Mouse (Mus musculus) MEL (cell line): ENCODE measurements around the gene Pln. TPM values are rescaled to one million over a fixed set of nuclear protein-coding genes. Genes with fewer than 3 reads are reported as not detected.

Experiments
- RAD21 ChIP-seq: IDR thresholded peaks from 2 replicates; pipeline ENCODE4 v1.6.1; 2011; ENCODE audit warnings: mild to moderate bottlenecking, low read depth, low read length, improper control_type of control experiment
- polyA plus RNA-seq, 2 experiments: library from polyadenylated mRNA; stranded (reverse) in 1 of 2; unstranded in 1 of 2; fragments of >175 nt in 1 of 2; fragments of >200 nt in 1 of 2; gene quantifications; 2 replicates each; pipeline versions ENCODE4 v1.2.1 to v1.2.4; 2012; ENCODE audit warnings: low replicate concordance in 2 of 2, low read depth in 1 of 2; ENCODE audit not compliant: insufficient read length in 2 of 2, insufficient read depth in 1 of 2, missing spikeins in 1 of 2
- total RNA-seq: library from RNA; depleted of rRNA; stranded (reverse); fragments of 300-350 nt; gene quantifications from 2 replicates; pipeline ENCODE4 v1.2.3, GENCODE M21; 2012; rRNA removed

Gene Pln
- total and polyA plus RNA-seq, 3 experiments: 0.22 to 1.3 TPM; not detected in 1

DNA sequence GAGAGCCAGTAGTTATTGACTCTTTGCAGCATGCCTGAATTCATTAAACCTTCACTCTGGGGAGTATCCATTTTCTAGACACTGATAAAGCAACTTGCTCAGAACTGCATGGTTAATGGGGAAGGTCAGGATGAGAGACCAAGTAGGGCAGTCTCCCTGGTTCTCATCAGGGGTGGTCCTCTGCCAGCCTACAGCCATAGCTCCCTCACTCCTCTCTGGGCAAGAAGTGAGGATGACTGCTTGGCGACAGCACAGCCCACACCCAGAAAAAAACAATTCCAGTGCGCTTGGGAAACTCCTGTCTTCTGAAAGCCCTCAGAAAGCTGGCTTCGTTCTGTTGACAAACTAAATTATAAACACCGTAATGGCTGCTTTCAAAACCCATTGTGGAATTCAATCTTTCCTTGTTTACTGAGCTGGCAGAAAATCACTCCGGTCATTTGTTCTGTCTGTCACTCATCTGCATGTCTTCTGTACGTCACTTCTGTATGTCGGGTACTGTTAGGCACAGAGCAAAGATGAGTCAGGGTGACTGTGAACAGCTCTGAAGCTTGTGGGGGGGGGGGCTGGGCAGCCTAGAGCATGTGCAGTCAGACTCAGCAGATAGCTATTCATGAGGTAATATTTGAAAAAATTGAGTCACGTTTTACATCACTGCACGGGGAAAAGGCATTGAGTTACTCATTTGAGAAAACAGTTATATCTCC lies 57.6 kb downstream of the Pln start (continued):
- TF ChIP-seq RAD21: no peak

Other genes with a start within 250 kb of the Pln start
- gene Cep85l, start 42.3 kb downstream of the Pln start, total RNA-seq: 2.1 and 2.2 TPM in 2 replicates
- 10 to 100 TPM in 1 of 2 experiments, 1 to 10 TPM in 1; 3.0 to 43.1 TPM for gene Cep85l, start 42.3 kb downstream of the Pln start, polyA plus RNA-seq